Mouse (Mus musculus): Measurements from ENCODE around the gene Entpd1. TPM values are rescaled to one million over a fixed set of nuclear protein-coding genes. Genes with fewer than 3 reads are reported as not detected.
A peak's percentile ranks its signal among the peaks of the same experiment; 100 is the strongest.

Gene Entpd1
- total RNA-seq, 1 experiment from 2014 or later = 54.4 TPM

DNA sequence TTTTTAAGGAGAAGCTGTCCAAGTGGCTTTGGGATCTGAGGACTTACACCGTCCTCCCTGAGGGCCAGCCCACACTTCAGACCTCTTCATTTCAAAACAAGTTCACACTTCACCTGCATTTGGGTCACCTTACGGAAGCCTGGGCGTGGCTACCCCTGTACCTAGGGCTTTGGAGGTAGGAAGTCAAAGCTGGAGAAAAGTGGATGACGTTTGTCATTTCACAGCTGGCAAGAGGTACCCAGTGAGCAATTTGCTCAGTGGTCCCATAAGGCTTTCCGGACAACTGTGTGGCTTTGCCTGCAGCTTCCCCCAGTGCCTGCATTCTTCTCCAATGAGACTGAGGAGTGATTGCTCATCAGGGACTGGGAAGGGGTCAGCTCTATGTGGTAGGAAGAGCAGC is 46.8 kb downstream of the Entpd1 start:
- no peak for ATAC-seq (replicated peaks; ENCODE audit: insufficient number of reproducible peaks, low FRiP score, low TSS enrichment, poor library complexity, severe bottlenecking)

DNA sequence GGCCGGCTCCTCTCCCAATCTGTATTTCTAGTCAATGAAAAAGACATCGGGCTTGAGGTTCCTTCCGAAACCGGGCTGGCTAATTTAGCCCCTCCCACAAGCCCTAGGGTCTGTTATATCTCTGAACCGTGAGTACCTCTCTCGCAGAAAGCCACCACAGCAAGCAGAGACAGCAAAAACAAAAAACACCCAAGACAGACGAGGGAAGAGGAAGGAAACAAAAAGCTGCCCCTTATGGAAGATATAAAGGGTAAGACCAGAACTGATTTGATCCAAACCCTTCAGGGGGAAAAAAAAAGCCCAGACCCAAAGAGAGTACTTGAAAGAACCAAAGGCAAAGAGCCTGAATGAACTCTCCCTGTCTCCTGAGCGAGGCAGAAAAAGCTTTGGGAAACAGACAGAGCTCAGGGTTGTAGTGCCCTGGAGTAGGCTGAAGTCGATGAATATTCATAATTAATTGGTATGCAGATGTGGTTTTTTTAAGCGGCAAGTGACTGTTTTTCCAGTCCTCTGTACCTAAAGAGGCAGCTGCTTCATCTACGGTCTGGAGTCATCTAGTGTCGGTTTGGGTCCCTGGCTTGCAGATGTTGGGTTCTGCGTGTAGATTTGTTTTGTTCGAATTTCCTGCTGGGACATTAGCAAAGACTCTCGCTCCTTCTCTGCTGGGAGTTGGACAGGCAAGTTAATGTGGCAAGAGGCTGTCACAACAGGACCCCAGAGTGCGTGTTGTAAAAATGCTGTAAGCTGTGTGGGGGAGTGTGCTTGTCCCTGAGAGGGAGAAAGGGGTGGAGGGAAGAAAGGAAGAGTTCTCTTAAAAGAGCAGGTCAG is 47.7 kb downstream of the Entpd1 start:
- peak; percentile 32; the same call in 1 of the 2 replicates for ATAC-seq (replicated peaks; ENCODE audit: insufficient number of reproducible peaks, low FRiP score, low TSS enrichment, poor library complexity, severe bottlenecking)

DNA sequence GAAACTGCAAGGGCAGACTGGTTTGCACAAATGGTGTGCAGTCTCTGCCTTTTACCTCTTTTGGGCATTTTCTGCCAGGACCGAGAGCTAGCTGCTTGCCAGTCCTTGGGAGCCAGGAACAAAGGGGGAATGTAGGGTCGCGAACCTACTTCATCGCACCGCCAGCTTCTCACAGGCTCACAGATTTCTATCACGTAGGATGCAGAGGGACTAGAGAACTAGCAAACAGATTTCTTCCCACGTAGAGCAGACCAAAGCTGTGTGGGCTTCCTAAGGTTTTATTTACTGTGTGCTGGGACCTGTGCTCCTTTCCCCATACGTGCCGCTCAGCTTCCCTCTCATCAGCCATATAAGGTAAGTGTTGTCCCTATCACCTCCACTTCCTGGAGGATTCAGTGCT is 48.3 kb downstream of the Entpd1 start:
- no peak for ATAC-seq (replicated peaks; ENCODE audit: insufficient number of reproducible peaks, low FRiP score, low TSS enrichment, poor library complexity, severe bottlenecking)

DNA sequence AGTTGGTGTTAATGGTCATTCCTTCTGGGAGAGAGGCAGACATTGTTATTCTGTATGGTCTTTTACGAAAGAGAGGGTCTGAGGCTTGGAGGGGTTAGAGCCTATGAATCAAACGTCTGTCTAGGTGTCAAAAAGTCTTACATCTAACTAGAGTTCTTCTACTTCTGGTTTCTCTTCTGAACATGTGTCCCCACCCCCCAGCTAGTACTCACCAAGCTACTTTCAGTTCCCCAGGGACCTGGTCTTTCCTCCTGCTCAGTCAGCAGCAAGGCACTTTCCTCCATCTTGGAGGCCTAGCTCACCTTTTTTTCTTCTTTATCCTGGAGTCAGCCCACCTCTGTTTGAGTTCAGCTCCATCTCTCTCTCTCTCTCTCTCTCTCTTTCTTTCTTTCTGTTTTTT is 48.9 kb downstream of the Entpd1 start:
- ATAC-seq (replicated peaks; ENCODE audit: insufficient number of reproducible peaks, low FRiP score, low TSS enrichment, poor library complexity, severe bottlenecking) = peak; percentile 74

DNA sequence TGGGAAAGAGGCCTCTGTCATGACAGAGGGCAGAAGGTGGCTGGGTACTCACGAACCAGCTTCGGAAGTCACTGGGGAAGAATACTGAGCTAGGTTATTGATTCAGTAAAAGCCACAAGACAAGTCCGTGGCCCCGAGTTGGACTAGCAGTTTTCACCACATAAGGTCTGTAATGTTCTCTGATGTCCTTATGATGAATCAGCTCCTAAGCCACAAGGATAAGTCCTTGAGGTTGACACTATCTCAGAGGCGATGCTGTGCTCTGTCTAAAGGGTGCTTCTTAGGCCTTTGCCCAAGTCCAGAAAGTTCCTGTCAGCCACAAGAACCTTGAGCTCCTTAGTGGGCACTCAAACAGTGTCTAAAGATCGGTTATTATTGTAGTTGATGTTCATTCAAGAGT is 49.7 kb downstream of the Entpd1 start:
- ATAC-seq (replicated peaks; ENCODE audit: insufficient number of reproducible peaks, low FRiP score, low TSS enrichment, poor library complexity, severe bottlenecking) = no peak

DNA sequence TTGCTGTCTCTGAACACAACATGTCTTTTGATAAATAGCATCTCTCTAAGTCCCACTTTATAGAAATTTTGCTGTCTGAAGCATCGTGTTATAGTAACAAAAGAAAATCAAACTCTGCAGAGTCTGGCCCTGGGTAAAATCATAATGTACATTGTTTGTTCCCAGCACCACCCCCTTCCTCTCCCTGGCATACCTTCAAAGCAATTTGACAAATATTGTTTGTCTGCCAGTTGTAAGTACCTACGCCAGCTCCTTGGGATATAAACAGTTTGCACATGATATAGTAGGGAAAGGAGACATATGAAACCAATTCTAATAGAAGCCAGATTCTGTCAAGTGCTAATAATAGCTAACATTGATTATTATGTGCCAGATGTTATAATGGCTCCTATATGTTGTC is 50.6 kb downstream of the Entpd1 start:
- ATAC-seq (replicated peaks; ENCODE audit: insufficient number of reproducible peaks, low FRiP score, low TSS enrichment, poor library complexity, severe bottlenecking) = no peak

DNA sequence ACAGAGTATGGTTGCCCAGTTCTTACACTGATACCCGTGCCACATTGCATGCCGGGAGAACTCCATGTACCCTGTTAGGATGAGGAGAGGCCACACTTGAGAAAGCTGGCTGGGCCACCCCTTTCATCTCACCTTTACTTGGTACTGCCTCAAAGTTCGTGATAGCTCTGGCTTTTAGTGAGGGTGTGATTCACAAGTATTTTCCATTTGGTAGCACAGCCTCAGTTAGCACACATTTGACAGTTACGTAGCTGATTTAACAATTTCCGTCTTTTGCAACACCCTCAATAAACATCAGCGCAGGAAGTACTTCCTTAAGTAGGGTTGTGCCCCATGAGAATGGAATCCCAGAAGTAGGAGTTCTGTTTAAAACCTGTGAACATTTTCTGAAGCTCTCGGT is 53.6 kb downstream of the Entpd1 start:
- peak; percentile 50 for ATAC-seq (replicated peaks; ENCODE audit: insufficient number of reproducible peaks, low FRiP score, low TSS enrichment, poor library complexity, severe bottlenecking)

DNA sequence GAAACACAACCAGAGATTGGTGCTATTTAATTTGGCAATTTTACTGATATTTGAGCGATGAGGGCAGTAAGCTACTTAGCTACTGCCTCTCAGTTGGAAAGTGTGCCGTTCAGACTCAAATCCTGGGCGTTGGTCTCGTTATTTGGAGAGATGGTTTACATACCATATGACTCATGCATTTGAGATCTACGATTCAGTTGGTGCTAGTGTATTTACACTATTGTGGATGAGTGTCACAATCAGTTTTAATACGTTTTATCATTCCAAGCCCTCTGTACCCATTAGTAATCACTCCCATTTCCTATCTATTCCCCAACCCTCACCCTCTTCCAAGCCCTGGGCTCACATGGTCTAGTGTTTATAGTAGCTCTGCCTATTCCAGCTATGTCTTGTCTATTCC is 54.9 kb downstream of the Entpd1 start:
- no peak for ATAC-seq (replicated peaks; ENCODE audit: insufficient number of reproducible peaks, low FRiP score, low TSS enrichment, poor library complexity, severe bottlenecking)

DNA sequence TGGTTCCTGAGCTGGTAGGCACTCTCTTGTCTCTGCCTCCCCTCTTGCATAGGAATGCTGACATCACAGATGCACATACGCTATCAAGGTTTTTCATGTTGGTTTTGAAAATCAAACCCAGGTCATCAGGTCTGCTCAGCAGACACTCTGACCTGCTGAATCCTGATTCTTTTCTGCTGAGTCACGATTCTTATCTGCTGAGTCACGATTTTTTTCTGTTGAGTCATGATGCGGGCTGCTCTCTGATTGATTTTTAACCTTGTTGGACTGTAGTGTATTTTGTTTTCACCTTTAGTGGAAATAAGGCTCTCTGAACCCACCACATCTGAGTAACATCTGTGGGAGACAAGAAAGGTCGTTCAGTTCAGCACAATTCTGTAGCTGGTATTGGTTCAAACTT is 63.2 kb downstream of the Entpd1 start:
- no peak for ATAC-seq (replicated peaks; ENCODE audit: insufficient number of reproducible peaks, low FRiP score, low TSS enrichment, poor library complexity, severe bottlenecking)

DNA sequence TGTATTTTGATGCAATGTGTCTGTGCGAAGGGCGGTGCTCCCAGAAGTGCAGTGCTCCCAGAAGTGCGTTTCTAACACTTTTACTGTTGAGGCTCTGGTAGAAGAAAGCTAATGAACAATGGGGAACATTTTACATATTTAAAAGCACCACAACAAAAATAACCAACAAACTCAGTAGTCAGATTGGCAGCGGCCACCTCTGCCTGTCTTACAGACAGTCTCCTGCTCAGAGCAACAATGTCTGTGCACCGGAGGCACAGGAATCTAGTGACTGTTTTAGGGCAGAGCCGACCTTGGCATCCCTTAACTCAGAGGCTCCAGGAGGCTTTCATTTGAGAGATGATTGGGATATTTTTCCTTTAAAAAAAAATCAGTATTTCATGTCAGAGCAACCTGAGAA is 65.9 kb downstream of the Entpd1 start:
- no peak for ATAC-seq (replicated peaks; ENCODE audit: insufficient number of reproducible peaks, low FRiP score, low TSS enrichment, poor library complexity, severe bottlenecking)

DNA sequence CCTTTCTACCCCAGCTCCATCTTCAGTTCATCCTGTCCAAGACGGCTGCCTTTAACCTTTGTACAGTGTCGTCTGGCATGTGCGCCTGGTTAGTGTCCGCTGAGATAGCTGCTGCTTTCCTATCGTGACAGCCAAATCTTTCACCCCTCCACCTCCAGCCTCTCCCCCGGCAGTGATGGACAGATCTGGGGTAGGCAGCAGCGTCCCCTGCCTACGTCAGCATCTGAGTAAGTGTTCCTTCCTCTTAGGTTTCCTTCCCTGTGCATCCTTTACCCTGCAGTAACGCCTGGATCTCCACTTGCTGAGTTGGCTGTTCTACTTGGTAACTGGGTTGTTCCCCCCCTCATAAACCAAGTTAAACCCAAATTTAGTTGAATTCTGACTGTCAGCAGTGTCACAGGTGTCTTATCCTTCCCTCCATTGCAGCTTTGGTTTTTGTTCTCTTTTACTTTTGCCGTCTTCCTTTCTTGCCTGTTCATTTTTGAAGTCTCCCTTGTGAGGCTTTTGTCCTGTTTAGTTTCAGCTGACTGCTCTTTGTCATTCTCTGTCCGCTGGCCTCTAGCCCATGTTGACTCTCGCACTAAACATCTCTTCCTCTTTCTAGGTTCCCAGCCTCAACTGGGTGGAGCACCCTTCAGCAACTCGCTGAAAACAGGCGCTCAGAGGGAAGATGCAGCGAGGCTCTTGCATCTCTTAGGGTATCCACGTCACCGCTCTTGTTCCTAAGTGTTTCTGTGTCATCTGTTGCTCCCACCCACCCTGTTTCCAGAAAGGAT is 66.6 kb downstream of the Entpd1 start:
- peak; percentile 81 for ATAC-seq (replicated peaks; ENCODE audit: insufficient number of reproducible peaks, low FRiP score, low TSS enrichment, poor library complexity, severe bottlenecking)

DNA sequence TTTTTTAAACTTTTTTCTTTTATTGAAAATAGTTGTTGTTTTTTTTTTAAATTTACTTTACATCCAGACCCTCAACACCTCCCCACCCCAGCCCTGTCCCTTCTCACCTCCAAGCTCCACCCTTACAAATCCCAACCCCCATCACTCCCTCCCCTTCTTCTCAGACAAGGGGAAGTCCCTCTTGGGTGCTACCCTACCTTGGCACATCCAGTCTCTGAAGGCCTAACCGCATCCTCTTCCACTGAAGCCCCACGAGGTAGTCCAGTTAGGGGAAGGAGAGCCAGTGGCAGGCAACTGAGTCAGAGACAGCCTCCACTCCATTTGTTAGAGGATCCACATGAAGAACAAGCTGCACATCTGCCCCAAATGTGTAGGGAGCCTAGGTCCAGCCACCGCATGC is 67.5 kb downstream of the Entpd1 start:
- peak; percentile 48 for ATAC-seq (replicated peaks; ENCODE audit: insufficient number of reproducible peaks, low FRiP score, low TSS enrichment, poor library complexity, severe bottlenecking)

DNA sequence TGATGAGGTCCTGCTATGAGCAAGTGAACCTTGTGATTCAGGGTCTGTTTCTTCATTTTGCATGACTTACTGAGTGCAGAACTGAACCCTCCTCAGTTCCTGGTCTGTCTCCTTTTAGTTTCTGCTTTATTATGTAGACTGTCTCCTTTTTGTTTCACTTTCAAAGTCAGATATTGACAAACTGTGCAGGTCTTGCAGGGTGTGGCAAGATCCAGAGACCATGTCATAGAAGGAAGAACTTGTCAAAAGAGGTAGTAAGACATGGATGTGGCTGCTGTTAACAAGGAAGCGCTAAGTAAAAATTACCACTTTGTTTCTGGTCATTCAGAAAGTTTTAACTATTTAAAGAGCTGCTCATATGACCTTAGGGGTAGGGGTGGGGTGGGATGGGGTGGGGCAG is 72.0 kb downstream of the Entpd1 start:
- peak; percentile 80 for ATAC-seq (replicated peaks; ENCODE audit: insufficient number of reproducible peaks, low FRiP score, low TSS enrichment, poor library complexity, severe bottlenecking)

DNA sequence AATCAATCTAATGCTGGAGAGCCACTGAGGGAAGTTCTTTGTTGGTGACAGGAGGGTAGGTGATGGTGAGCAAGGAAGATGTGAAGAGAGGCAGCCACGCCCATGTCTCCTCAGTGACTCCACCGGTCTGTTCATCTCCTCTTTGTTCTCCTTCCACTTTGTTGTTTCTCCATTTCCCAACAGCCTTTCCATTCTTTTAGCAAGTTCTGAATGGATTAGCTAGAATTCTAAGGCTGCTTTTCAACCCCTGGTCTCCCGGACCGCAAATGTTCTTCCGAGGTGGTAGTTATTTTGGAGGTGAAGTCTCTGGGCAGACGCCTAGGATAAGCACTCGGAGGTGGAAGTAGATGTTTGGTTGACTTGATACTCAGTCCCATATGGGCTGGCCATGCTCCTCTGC is 72.4 kb downstream of the Entpd1 start:
- no peak for ATAC-seq (replicated peaks; ENCODE audit: insufficient number of reproducible peaks, low FRiP score, low TSS enrichment, poor library complexity, severe bottlenecking)

DNA sequence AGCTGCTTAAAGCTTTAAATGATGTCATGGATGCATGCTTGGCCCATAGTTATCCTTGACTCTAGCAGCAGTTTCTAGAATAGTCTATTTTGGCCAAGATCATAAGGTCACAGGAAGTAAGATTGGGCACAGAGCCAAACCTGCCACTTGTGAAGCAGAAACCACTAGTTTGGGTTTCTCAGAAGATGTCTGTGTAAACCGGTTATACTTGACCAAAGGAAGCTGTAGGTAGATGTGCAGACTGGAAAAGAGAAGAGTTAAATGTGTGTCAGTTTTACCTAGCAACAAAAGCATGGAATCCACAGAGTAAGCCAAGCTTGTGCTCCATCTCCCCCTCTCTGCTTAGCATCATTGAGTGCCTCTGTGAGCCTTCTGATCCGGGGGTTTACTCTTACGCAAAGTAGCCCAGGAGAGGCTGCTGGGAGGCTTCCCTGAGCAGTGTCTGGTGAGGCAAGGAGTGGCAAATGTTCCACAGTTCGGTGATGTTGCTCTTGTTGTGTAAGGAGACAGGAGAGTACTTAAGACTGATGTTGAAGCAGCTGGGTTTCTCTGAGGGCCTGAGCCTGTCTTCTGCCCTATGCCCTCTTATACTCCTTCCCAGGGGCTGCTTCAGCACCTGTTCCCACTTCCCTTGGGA is 75.2 kb downstream of the Entpd1 start:
- peak; percentile 48; the same call in 1 of the 2 replicates for ATAC-seq (replicated peaks; ENCODE audit: insufficient number of reproducible peaks, low FRiP score, low TSS enrichment, poor library complexity, severe bottlenecking)

DNA sequence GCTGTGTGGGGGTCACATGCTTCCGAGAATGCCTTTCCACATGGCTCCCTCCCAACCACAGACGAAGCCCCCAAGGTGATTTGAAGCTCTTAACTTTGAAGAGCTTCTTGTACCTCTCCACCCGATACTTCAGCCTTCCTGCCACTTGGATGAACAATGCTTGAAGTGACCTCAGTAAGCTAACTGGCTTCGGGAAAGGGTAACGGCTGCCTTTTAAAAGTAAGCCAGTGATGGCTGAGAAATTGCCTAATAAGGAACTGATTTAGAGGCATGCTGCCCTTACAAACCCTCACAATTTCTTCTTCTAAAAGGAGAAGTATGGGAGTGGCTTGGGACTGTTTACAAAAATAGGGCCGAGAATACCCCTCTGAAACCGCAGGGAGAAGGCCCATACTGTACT is 81.0 kb downstream of the Entpd1 start:
- peak; percentile 81 for ATAC-seq (replicated peaks; ENCODE audit: insufficient number of reproducible peaks, low FRiP score, low TSS enrichment, poor library complexity, severe bottlenecking)

DNA sequence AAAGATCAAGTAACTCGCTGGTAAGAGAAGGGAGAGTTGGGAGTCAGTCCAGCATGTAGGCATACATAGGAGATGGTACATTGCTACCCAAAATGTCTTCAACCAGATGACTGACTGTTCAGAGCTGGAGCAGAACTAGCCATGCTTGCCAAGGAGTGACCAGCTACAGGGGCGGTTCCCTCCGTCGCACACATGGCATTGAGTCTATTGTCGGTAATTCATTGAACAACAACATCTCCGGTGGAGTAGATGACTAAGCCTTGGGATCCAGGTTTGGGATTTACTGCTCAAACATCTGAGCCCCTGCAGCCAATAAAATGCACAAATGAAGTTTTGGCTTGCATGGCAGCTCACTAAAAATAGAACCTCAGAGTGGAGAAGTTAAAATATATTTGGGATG is 84.0 kb downstream of the Entpd1 start:
- ATAC-seq (replicated peaks; ENCODE audit: insufficient number of reproducible peaks, low FRiP score, low TSS enrichment, poor library complexity, severe bottlenecking) = no peak

DNA sequence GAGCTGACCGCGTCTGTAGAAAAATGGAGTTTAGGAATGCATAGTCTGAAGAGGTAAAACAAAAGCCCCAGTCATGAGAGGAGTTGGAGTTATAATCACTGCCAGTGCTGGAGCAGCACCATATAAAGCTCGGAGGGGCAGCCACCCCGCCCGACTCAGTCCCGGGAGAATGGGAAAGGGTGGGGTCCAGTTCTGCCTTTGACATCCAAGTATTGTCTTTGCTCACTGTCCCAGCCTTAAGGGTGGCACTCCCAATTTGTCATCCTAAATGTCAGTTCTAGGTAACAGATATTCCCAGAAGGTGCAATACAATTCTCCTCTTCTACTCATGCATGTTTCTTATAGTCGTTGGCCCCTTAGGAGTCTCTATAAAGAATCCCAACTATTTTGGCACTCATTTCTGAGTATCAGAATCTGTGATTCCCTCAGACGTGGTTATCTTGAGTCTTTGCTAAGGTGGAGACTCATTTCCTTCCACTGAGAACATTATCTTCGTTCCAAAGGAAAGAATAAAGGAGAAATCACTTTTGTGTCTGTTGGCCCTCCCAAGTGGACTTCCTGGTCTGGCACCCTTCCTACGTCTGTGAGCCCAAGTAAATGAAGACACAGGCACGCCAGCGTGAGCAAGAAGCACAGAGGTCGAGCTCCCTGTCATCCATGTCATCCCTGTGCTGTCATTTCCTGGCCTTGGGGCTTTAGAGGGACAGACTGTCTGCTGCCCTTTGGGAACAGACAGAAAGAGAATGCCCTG is 86.1 kb downstream of the Entpd1 start:
- ATAC-seq (replicated peaks; ENCODE audit: insufficient number of reproducible peaks, low FRiP score, low TSS enrichment, poor library complexity, severe bottlenecking) = no peak

DNA sequence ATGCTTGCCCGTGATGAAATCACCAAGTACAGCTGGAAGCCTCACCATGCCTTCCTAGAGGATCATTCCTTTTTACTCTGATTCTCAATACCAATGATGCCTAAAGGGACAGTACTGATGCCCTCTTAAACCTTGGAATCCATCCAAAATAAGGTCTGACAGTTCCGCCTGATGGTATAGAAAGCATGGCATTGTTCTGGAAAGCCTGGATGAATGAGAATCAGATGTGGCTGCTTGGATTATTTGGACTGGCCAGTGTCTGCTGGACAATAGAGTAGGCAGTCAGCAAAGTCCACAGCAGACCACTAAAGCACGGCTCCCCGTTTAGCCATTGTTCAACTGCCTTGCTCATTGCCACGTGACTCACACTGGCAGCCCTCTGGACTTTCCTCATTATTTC is 87.7 kb downstream of the Entpd1 start:
- no peak for ATAC-seq (replicated peaks; ENCODE audit: insufficient number of reproducible peaks, low FRiP score, low TSS enrichment, poor library complexity, severe bottlenecking)

Measured in monocyte, adult 5-6 weeks (primary cell).